Mouse (Mus musculus): ENCODE measurements around the gene Olfr641.

DNA sequence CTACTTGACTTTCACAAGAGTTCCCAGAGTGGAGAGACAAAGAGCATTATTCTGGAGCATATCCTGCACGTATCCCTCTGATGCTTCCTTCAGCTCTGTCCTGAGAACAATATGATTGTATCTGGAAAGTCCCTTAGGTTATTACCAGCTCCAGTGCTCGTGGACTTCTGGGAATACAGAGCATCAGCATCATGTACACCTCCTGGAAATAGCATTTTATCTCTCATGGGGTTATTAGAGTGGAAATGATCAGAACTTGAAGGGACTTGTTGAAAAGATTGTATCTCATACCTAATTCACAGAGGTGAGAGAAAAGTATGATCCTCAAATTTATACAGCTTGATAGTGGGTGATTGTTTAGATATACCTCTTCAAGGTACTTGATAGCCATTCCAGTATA is 26.1 kb downstream of the Olfr641 start, which contains the start of gene 4930516K23Rik:
- TF ChIP-seq CTCF (IDR thresholded peaks at IDR 0.05; ENCODE audit: low read depth, low read length) (no peak), POLR2A (IDR thresholded peaks at IDR 0.05; ENCODE audit: extremely low read depth, insufficient read depth, low read length) (no peak)
